Mouse (Mus musculus) retina, postnatal 7 days (tissue): ENCODE data around the gene Gm3383.
"Not testable (repeated sequence)": the region's sequence is repeated elsewhere in the genome, so short reads cannot be mapped to it uniquely, and the experiment has no call there.

ENCODE experiments used
- DNase-seq: peaks from one replicate; pipeline ENCODE4 v3.0.0-alpha.2; 2012; ENCODE audit warnings: low read depth, low spot score

Gene Gm3383

DNA sequence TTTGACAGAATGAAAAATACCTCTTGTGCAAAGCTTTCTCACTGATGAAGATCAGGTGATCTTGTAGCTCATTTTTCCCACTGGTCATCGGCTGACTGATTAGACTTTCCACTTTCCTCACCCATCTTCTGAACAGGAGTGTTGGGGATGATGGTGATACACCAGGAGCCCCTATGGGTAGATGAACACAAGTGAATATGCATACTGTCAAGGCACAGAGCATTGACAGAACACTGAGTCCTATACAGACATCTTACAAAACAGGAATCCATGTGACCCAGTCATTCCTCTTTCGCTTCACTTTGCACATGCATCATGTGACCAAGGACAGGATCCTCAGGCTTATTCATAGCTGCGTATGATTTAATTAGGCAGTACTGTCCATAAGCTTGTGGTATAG, at the start of gene Gm3383:
Gm3383 (minus strand) TSS at position 101 of the 400 bp plus-strand sequence.
- DNase-seq, result not testable (repeated sequence)

DNA sequence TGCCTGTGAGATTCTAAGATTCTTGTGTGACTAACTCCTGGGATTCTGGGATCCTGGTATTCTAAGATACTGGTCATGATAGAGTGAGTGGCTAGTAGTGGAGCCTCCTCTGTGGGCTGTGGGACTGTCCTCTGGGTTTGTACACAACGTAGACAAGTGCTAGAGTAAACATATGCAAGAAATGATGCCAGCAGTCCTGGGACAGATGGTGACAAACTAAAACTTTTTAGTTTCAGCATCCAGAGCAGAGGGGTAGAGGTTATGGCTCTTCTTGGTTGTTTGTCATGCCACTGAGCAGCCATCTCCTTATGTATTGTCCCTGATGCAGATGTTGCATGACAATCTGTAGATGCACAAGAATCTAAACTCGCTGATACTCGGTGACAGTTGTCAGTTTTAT, 48.1 kb upstream of the Gm3383 start:
- DNase-seq, result not testable (repeated sequence)

DNA sequence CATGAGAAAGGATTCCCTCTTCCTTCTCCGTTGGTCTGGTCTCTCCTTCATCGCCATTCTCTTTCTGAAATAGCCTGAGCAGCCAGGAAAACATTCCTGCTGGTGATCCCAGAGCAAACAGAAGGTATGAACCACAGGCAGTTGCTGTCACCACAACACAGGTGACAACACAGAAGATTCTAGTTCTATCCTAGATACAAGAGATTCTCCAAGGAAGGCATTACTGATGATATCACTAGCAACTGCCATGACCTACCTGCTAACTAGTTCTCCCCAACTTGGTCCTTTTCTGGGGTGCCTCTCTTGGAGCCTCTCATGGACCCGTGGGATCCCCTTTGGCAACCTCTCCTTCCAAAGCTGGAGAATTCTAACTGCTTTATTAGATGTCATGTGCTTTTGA, 22.4 kb upstream of the Gm3383 start, which contains the start of gene Gm3424:
Gm3424 (minus strand) TSS at position 101 of the 400 bp plus-strand sequence.
- not testable (repeated sequence) for DNase-seq

DNA sequence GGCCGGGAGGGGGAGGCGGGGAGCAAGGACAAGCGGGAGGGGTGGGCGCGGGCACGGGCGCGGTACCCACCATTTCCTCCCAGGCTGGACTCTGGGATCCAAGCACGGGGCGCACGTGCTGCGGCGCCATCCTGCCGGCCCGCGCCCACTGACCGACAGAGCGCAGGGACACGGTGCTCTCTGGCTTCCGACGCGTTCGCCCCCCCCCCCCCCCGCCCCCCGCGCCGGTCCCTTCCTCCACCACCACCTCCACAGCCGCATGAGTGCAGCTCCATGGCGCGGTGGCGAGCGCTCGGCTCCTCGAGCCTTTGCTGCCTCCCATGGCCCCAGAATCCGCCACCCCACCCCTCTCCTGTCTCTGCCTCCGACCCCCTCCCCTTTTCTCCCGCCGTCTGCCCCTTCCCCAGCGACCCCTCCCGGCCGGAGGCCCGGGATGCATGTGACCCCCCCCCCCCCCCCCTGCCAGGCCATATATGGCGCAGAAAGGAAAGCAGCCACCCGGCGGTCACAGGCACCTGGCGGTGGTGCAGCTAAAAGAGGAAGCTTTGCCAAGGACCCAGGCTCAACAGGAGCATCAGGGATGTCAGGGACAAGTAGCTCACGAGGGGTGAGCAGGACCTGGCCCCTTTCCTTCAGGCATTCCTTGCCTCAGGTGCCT, 5.0 kb upstream of the Gm3383 start:
- not testable (repeated sequence) for DNase-seq

DNA sequence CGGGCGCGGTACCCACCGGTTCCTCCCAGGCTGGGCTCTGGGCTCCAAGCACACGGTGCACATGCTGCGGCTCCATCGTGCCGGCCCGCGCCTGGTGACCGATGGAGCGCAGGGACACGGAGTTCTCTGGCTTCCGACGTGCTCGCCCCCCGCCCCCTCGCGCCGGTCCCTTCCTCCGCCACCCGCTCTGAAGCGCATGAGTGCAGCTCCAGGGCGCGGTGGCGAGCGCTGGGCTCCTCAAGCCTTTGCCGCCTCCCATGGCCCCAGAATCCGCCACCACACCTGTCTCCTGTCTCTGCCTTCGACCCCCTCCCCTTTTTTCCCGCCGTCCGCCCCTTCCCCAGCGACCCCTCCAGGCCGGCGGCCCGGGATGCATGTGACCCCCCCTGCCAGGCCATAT, 66.3 kb downstream of the Gm3383 start, which contains the start of gene Gm3373:
Gm3373 (minus strand) TSS at position 101 of the 400 bp plus-strand sequence.
- not testable (repeated sequence) for DNase-seq

DNA sequence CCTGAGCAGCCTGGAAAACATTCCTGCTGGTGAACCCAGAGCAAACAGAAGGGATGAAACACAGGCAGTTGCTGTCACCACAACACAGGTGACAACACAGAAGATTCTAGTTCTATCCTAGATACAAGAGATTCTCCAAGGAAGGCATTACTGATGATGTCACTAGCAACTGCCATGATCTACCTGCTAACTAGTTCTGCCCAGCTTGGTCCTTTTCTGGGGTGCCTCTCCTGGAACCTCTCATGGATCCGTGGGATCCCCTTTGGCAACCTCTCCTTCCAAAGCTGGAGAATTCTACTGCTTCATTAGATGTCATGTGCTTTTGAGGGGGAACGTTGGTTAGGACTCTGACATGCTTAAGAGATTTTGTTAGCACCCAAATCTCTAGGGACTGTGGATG, 120.4 kb downstream of the Gm3383 start, which contains the start of gene Gm9603:
Gm9603 (minus strand) TSS at position 101 of the 400 bp plus-strand sequence.
- not testable (repeated sequence) for DNase-seq

DNA sequence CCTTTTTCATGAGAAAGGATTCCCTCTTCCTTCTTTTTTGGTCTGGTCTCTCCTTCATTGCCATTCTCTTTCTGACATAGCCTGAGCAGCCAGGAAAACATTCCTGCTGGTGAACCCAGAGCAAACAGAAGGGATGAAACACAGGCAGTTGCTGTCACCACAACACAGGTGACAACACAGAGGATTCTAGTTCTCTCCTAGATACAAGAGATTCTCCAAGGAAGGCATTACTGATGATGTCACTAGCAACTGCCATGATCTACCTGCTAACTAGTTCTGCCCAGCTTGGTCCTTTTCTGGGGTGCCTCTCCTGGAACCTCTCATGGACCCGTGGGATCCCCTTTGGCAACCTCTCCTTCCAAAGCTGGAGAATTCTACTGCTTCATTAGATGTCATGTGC, 174.9 kb downstream of the Gm3383 start, which contains the start of gene Gm8265:
Gm8265 (minus strand) TSS at position 101 of the 400 bp plus-strand sequence.
- DNase-seq, result not testable (repeated sequence)
